Mouse (Mus musculus): ENCODE measurements around the gene Nedd4. TPM values are rescaled to one million over a fixed set of nuclear protein-coding genes. Genes with fewer than 3 reads are reported as not detected.

Nedd4 gene
- polyA plus RNA-seq, 1 experiment: 195 TPM

DNA sequence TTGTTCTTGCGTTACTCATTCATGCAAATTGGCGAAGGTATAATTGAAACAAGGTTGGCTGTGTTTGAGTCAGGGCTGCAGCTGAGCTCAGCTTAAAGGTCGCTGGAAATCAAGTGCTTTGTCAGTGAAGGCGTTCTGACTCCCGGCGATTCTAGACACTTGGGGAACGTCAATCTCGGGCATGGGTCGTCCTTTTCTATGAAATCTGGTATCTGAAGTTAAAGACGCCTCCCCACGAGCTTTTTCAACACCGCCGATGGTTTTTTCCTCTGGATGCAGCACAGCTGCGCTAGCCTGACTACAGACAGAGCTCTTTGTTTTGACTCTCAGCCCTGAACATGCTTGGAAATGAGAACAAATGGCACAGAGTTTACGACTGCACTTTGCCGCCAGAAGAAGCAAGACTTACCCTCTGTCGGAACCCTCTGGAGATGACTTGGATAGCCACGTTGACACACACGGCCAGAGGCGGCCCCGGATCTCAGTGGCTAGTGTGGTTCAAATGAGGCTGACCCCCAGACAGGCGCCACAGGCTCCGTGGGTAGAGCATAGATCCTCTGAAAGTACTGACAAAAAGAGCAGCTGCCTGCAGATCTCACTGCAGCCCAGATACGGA, 31.0 kb downstream of the Nedd4 start:
- Histone ChIP-seq H3K36me3 (ENCODE audit: control insufficient read depth, insufficient read depth) (peaks cover 55% of the 10 kb centered on the region), H3K27me3 (ENCODE audit: control insufficient read depth, insufficient read depth, insufficient read length) (no peaks in the 10 kb centered on the region), H3K79me2 (ENCODE audit: control insufficient read depth, insufficient read depth) (peaks cover 95% of the 10 kb centered on the region), H3ac (ENCODE audit: control insufficient read depth, insufficient read length) (no peak overlapping the region), H3K4me3 (no peak overlapping the region), H3K4me2 (ENCODE audit: low read depth) (peak overlapping the region; percentile 0)
- TF ChIP-seq E2F4 (IDR thresholded peaks at IDR 0.05; ENCODE audit: insufficient read depth) (no peak), POLR2AphosphoS2 (IDR thresholded peaks at IDR 0.05; ENCODE audit: insufficient read length, low read depth) (peak; percentile 9), MYOD1 (IDR thresholded peaks at IDR 0.05; ENCODE audit: control insufficient read depth in 1 of 3, insufficient read length in 2 of 3, low read depth in 2 of 3) (peak in 1 of 3 experiments; percentile 14)

DNA sequence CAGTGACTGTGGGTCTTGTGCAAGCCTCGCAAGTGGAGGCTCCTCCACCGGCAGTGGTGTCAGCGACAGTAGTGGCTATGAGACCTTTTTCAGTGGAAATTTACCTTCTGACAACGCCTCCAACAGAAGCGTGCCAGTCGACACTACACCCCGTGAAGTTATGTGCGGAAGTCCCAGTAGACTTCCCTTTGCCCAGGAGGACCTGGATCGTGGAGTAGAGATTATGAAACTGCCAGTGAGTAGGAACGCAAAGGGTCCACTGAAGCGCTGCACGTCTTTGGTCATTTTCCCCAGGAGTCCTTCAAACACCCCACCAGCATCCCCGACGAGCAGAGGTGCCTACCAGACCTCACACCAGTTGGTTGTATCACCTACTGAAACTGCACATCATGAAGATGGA, 31.7 kb downstream of the Nedd4 start:
- H3ac ChIP-seq (ENCODE audit: control insufficient read depth, insufficient read length): no peak overlapping the region
- H3K4me3 ChIP-seq: no peak overlapping the region
- peaks cover 48% of the 10 kb centered on the region for H3K36me3 ChIP-seq (ENCODE audit: control insufficient read depth, insufficient read depth)
- no peaks in the 10 kb centered on the region for H3K27me3 ChIP-seq (ENCODE audit: control insufficient read depth, insufficient read depth, insufficient read length)
- peaks cover 95% of the 10 kb centered on the region for H3K79me2 ChIP-seq (ENCODE audit: control insufficient read depth, insufficient read depth)
- H3K4me2 ChIP-seq (ENCODE audit: low read depth): no peak overlapping the region
- TF ChIP-seq POLR2AphosphoS2 (IDR thresholded peaks at IDR 0.05; ENCODE audit: insufficient read length, low read depth) (no peak), SRF (IDR thresholded peaks at IDR 0.05; ENCODE audit: control insufficient read depth, insufficient read length, low read depth) (no peak), TCF12 (IDR thresholded peaks at IDR 0.05; ENCODE audit: insufficient read depth, poor library complexity, severe bottlenecking) (no peak), POLR2A (IDR thresholded peaks at IDR 0.05; ENCODE audit: insufficient read length, low read depth) (no peak)

DNA sequence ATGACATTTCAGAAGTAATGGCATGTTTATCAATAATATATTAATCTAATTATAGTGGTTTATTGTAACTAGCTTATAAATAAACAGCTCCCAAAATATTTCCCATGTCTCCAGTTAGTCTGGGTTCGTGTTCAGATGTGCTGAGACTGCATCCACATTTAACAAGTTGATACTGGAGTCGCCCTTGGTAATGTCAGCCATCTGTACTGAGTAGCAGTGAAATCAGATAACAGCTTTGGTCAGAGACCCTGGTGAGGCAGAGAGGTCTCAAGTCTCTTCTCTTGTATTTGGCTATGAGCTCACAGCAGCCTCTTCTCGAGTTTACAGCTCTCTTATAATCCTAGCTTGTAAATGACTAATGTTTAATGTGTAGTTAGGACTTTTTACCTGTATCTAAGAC, 34.4 kb downstream of the Nedd4 start:
- Histone ChIP-seq H3K36me3 (ENCODE audit: control insufficient read depth, insufficient read depth) (peaks cover 28% of the 10 kb centered on the region), H3K79me2 (ENCODE audit: control insufficient read depth, insufficient read depth) (peaks cover 97% of the 10 kb centered on the region), H3K27me3 (ENCODE audit: control insufficient read depth, insufficient read depth, insufficient read length) (no peaks in the 10 kb centered on the region), H3ac (ENCODE audit: control insufficient read depth, insufficient read length) (no peak overlapping the region), H3K4me3 (no peak overlapping the region), H3K4me2 (ENCODE audit: low read depth) (no peak overlapping the region)
- TF ChIP-seq POLR2AphosphoS2 (IDR thresholded peaks at IDR 0.05; ENCODE audit: insufficient read length, low read depth) (no peak), E2F4 (IDR thresholded peaks at IDR 0.05; ENCODE audit: insufficient read depth) (no peak), REST (IDR thresholded peaks at IDR 0.05; ENCODE audit: insufficient read depth, insufficient read length) (no peak), MYOD1 (IDR thresholded peaks at IDR 0.05; ENCODE audit: control insufficient read depth in 1 of 3, insufficient read length in 2 of 3, low read depth in 2 of 3) (no peak), TCF12 (IDR thresholded peaks at IDR 0.05; ENCODE audit: insufficient read depth, poor library complexity, severe bottlenecking) (no peak), USF1 (IDR thresholded peaks at IDR 0.05; ENCODE audit: low read depth) (no peak), MYOG (IDR thresholded peaks at IDR 0.05; ENCODE audit: control insufficient read depth in 1 of 3, insufficient read depth in 1 of 3, insufficient read length in 2 of 3, low read depth in 2 of 3) (no peak), MAX (IDR thresholded peaks at IDR 0.05; ENCODE audit: low read depth) (no peak), SRF (IDR thresholded peaks at IDR 0.05; ENCODE audit: control insufficient read depth, insufficient read length, low read depth) (no peak), TCF3 (IDR thresholded peaks at IDR 0.05; ENCODE audit: insufficient read length, low read depth) (no peak), CEBPB (IDR thresholded peaks at IDR 0.05; ENCODE audit: insufficient read depth, poor library complexity, severe bottlenecking) (no peak), POLR2A (IDR thresholded peaks at IDR 0.05; ENCODE audit: insufficient read length, low read depth) (no peak)

DNA sequence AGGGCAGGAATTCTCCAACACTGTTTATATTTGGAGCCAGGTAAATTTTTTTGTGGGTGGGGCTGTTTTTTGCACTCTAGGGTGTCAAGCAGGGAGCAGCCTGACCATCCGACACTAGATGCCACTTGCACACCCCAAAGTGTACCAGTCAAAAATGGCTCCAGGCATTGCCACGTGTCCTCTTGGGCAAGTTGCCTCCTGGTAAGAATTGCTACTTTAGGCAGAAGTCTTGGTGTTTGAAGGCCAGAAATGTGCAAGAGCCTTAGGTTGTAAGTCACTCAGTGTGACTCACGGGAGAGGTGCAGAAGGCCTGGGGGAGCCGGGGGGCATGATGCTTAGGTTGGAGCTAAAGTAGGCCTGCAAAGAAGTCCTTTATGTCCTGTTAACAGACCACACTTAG, 35.6 kb downstream of the Nedd4 start:
- H3ac ChIP-seq (ENCODE audit: control insufficient read depth, insufficient read length): no peak overlapping the region
- no peaks in the 10 kb centered on the region for H3K27me3 ChIP-seq (ENCODE audit: control insufficient read depth, insufficient read depth, insufficient read length)
- H3K4me3 ChIP-seq: no peak overlapping the region
- H3K4me2 ChIP-seq (ENCODE audit: low read depth): no peak overlapping the region
- H3K79me2 ChIP-seq (ENCODE audit: control insufficient read depth, insufficient read depth): peaks cover 89% of the 10 kb centered on the region
- TF ChIP-seq MAX (IDR thresholded peaks at IDR 0.05; ENCODE audit: low read depth) (no peak), MYOD1 (IDR thresholded peaks at IDR 0.05; ENCODE audit: control insufficient read depth in 1 of 3, insufficient read length in 2 of 3, low read depth in 2 of 3) (no peak), MYOG (IDR thresholded peaks at IDR 0.05; ENCODE audit: control insufficient read depth in 1 of 3, insufficient read depth in 1 of 3, insufficient read length in 2 of 3, low read depth in 2 of 3) (no peak), CEBPB (IDR thresholded peaks at IDR 0.05; ENCODE audit: insufficient read depth, poor library complexity, severe bottlenecking) (no peak), USF1 (IDR thresholded peaks at IDR 0.05; ENCODE audit: low read depth) (no peak), E2F4 (IDR thresholded peaks at IDR 0.05; ENCODE audit: insufficient read depth) (no peak), POLR2AphosphoS2 (IDR thresholded peaks at IDR 0.05; ENCODE audit: insufficient read length, low read depth) (no peak), TCF12 (IDR thresholded peaks at IDR 0.05; ENCODE audit: insufficient read depth, poor library complexity, severe bottlenecking) (no peak), POLR2A (IDR thresholded peaks at IDR 0.05; ENCODE audit: insufficient read length, low read depth) (no peak), REST (IDR thresholded peaks at IDR 0.05; ENCODE audit: insufficient read depth, insufficient read length) (no peak), TCF3 (IDR thresholded peaks at IDR 0.05; ENCODE audit: insufficient read length, low read depth) (no peak), SRF (IDR thresholded peaks at IDR 0.05; ENCODE audit: control insufficient read depth, insufficient read length, low read depth) (no peak)
- peaks cover 22% of the 10 kb centered on the region for H3K36me3 ChIP-seq (ENCODE audit: control insufficient read depth, insufficient read depth)

DNA sequence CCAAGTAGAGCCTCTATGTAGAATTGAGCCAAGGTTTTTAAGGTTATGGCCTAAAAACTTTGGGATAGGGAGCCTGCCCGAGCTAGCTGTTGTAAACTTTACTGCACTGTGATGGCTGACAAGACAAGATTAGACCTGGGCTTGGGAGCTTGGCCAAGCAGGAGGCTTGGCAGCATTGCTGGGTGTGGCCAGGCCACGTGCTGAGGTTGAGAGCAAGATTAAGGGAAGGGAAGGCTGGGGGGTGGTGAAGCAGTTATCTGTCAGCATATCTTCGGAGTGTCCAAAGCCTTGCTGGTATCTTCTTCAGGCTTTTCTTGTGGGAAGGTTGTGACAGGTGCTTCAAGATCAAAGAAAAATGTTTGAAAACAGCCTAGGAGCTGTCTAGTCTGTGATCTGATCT, 37.6 kb downstream of the Nedd4 start:
- Histone ChIP-seq H3K36me3 (ENCODE audit: control insufficient read depth, insufficient read depth) (peaks cover 27% of the 10 kb centered on the region), H3K4me2 (ENCODE audit: low read depth) (peak overlapping the region; percentile 19), H3ac (ENCODE audit: control insufficient read depth, insufficient read length) (no peak overlapping the region), H3K4me3 (no peak overlapping the region), H3K79me2 (ENCODE audit: control insufficient read depth, insufficient read depth) (peaks cover 88% of the 10 kb centered on the region), H3K27me3 (ENCODE audit: control insufficient read depth, insufficient read depth, insufficient read length) (no peaks in the 10 kb centered on the region)
- TF ChIP-seq POLR2AphosphoS2 (IDR thresholded peaks at IDR 0.05; ENCODE audit: insufficient read length, low read depth): peak; percentile 50
- peak in 1 of 3 experiments; percentile 12 for TF ChIP-seq MYOG (IDR thresholded peaks at IDR 0.05; ENCODE audit: control insufficient read depth in 1 of 3, insufficient read depth in 1 of 3, insufficient read length in 2 of 3, low read depth in 2 of 3)
- TF ChIP-seq MAX (IDR thresholded peaks at IDR 0.05; ENCODE audit: low read depth): no peak
- peak; percentile 51 for TF ChIP-seq USF1 (IDR thresholded peaks at IDR 0.05; ENCODE audit: low read depth)
